Mouse (Mus musculus) liver, embryonic 15.5 days (tissue): ENCODE results near the gene Dcun1d3. TPM values are rescaled to one million over a fixed set of nuclear protein-coding genes. Genes with fewer than 3 reads are reported as not detected.

Experiments used
- ATAC-seq: fragments of 200-750 bp; cut with Nextera tagmentation; 2 replicates; pipeline ENCODE4 v1.8.0; 2017; ENCODE audit warnings: moderate number of reproducible peaks, mild to moderate bottlenecking, moderate library complexity; ENCODE audit not compliant: insufficient read depth
- H3K27ac ChIP-seq: fragments of 300-500 bp; sonication (generic); replicated peaks from 2 replicates; pipeline ENCODE4 v1.5.1; 2015; ENCODE audit warnings: mild to moderate bottlenecking, inconsistent platforms
- H3K27me3 ChIP-seq: fragments of 300-500 bp; sonication (generic); 2 replicates; pipeline ENCODE4 v1.6.1; 2015; ENCODE audit warnings: mild to moderate bottlenecking, inconsistent platforms
- H3K36me3 ChIP-seq: fragments of 300-500 bp; sonication (generic); replicated peaks from 2 replicates; pipeline ENCODE4 v1.6.1; 2015; ENCODE audit warnings: moderate library complexity, mild to moderate bottlenecking, inconsistent platforms
- H3K4me1 ChIP-seq: fragments of 300-500 bp; sonication (generic); replicated peaks from 2 replicates; pipeline ENCODE4 v1.6.1; 2015; ENCODE audit warnings: inconsistent platforms
- H3K4me2 ChIP-seq: fragments of 300-500 bp; sonication (generic); 2 replicates; pipeline ENCODE4 v1.6.1; 2015; ENCODE audit warnings: moderate library complexity, mild to moderate bottlenecking, inconsistent platforms
- H3K4me3 ChIP-seq: fragments of 300-500 bp; sonication (generic); replicated peaks from 2 replicates; pipeline ENCODE4 v1.5.1; 2015; ENCODE audit warnings: mild to moderate bottlenecking, inconsistent platforms
- H3K9ac ChIP-seq: fragments of 300-500 bp; sonication (generic); 2 replicates; pipeline ENCODE4 v1.6.1; 2015; ENCODE audit warnings: moderate library complexity, mild to moderate bottlenecking, inconsistent platforms
- H3K9me3 ChIP-seq: fragments of 300-500 bp; sonication (generic); replicated peaks from 2 replicates; pipeline ENCODE4 v1.6.1; 2016; ENCODE audit warnings: inconsistent platforms
- WGBS: fragments of 180-500 bp; shearing (Covaris S2); methylation state at CpG from one replicate; pipeline ENCODE4 v1.1.7; 2015; ENCODE audit warnings: mixed read lengths; ENCODE audit not compliant: insufficient replicate concordance; 5-methylcytosine and 5-hydroxymethylcytosine counted together
- polyA plus RNA-seq: library from polyadenylated mRNA; unstranded; fragments of >200 nt; fragmentation: Nextera tagmentation; extraction: Ambion mirVana; gene quantifications from 2 replicates; pipeline ENCODE4 v1.2.1, GENCODE M21; 2015

Dcun1d3 gene
- polyA plus RNA-seq, 1 experiment from 2014 or later, result 1.6 TPM

GRCm38 (mm10) chr7:119898247-119898856, 2.3 kb upstream of the Dcun1d3 start:
- H3K9ac ChIP-seq, result no peak overlapping the region
- WGBS, result 63% methylated on average over 1 of the region's 1 CpGs
- no peaks in the 10 kb centered on the region for H3K27me3 ChIP-seq
- no peak for ATAC-seq
- no peak overlapping the region for H3K4me2 ChIP-seq
- no peak overlapping the region for H3K4me3 ChIP-seq
- H3K4me1 ChIP-seq, result peaks cover 35% of the 10 kb centered on the region
- no peak overlapping the region for H3K27ac ChIP-seq
- H3K36me3 ChIP-seq, result no peaks in the 10 kb centered on the region
- no peaks in the 10 kb centered on the region for H3K9me3 ChIP-seq

GRCm38 (mm10) chr7:119897521-119898109, 1.5 kb upstream of the Dcun1d3 start:
- no peaks in the 10 kb centered on the region for H3K36me3 ChIP-seq
- no peaks in the 10 kb centered on the region for H3K27me3 ChIP-seq
- H3K9me3 ChIP-seq, result no peaks in the 10 kb centered on the region
- H3K9ac ChIP-seq, result no peak overlapping the region
- H3K4me2 ChIP-seq, result no peak overlapping the region
- WGBS, result 56% methylated on average over 8 of the region's 8 CpGs
- no peak overlapping the region for H3K27ac ChIP-seq
- H3K4me3 ChIP-seq, result no peak overlapping the region
- H3K4me1 ChIP-seq, result peaks cover 41% of the 10 kb centered on the region
- ATAC-seq, result no peak

GRCm38 (mm10) chr7:119894818-119895544, 1.1 kb downstream of the Dcun1d3 start:
- no peak overlapping the region; the same call in 1 of the 2 replicates for H3K27ac ChIP-seq
- H3K36me3 ChIP-seq, result no peaks in the 10 kb centered on the region
- H3K27me3 ChIP-seq, result no peaks in the 10 kb centered on the region
- peak overlapping the region; percentile 92 for H3K4me2 ChIP-seq
- WGBS, result under 1% methylated on average over 15 of the region's 15 CpGs
- H3K9ac ChIP-seq, result peak overlapping the region; percentile 74
- H3K4me1 ChIP-seq, result peaks cover 42% of the 10 kb centered on the region
- peak overlapping the region; percentile 75 for H3K4me3 ChIP-seq
- no peaks in the 10 kb centered on the region for H3K9me3 ChIP-seq
- ATAC-seq, result peak; percentile 20; the same call in 1 of the 2 replicates

- no peak overlapping the region for H3K4me3 ChIP-seq
- no peak overlapping the region for H3K27ac ChIP-seq
- 38% methylated on average over 4 of the region's 4 CpGs for WGBS
- no peaks in the 10 kb centered on the region for H3K27me3 ChIP-seq
- H3K4me2 ChIP-seq, result no peak overlapping the region
- no peak overlapping the region for H3K9ac ChIP-seq
- no peaks in the 10 kb centered on the region for H3K9me3 ChIP-seq
- H3K4me1 ChIP-seq, result peaks cover 41% of the 10 kb centered on the region
- no peak for ATAC-seq
- H3K36me3 ChIP-seq, result no peaks in the 10 kb centered on the region
Measured at GRCm38 (mm10) chr7:119892742-119893141, 3.4 kb downstream of the Dcun1d3 start.

GRCm38 (mm10) chr7:119892198-119892597, 3.9 kb downstream of the Dcun1d3 start:
- Histone ChIP-seq H3K27ac (no peak overlapping the region), H3K4me2 (no peak overlapping the region), H3K36me3 (no peaks in the 10 kb centered on the region), H3K9ac (no peak overlapping the region), H3K27me3 (no peaks in the 10 kb centered on the region), H3K9me3 (no peaks in the 10 kb centered on the region), H3K4me3 (no peak overlapping the region), H3K4me1 (peaks cover 36% of the 10 kb centered on the region)
- WGBS, result 76% methylated on average over 1 of the region's 1 CpGs
- no peak for ATAC-seq

- H3K4me3 ChIP-seq, result no peak overlapping the region
- no peak overlapping the region for H3K27ac ChIP-seq
- H3K4me1 ChIP-seq, result 0 out of 2 replicates have a peak, but pooled peaks cover 4% of the 10 kb centered on the region
- no peaks in the 10 kb centered on the region for H3K27me3 ChIP-seq
- no peaks in the 10 kb centered on the region for H3K9me3 ChIP-seq
- H3K36me3 ChIP-seq, result no peaks in the 10 kb centered on the region
- no peak overlapping the region for H3K4me2 ChIP-seq
- H3K9ac ChIP-seq, result no peak overlapping the region
- 75% methylated on average over 4 of the region's 4 CpGs for WGBS
- no peak for ATAC-seq
Measured at GRCm38 (mm10) chr7:119887887-119888286, 8.2 kb downstream of the Dcun1d3 start.

- H3K4me2 ChIP-seq, result no peak overlapping the region
- peaks cover 7% of the 10 kb centered on the region for H3K4me1 ChIP-seq
- no peak for ATAC-seq
- H3K27ac ChIP-seq, result no peak overlapping the region
- H3K36me3 ChIP-seq, result no peaks in the 10 kb centered on the region
- no peaks in the 10 kb centered on the region for H3K27me3 ChIP-seq
- 71% methylated on average over 2 of the region's 2 CpGs for WGBS
- H3K9ac ChIP-seq, result no peak overlapping the region
- H3K9me3 ChIP-seq, result no peaks in the 10 kb centered on the region
- H3K4me3 ChIP-seq, result no peak overlapping the region
Measured at GRCm38 (mm10) chr7:119881229-119881628, 14.9 kb downstream of the Dcun1d3 start.

GRCm38 (mm10) chr7:119880345-119880744, 15.8 kb downstream of the Dcun1d3 start:
- no peak for ATAC-seq

GRCm38 (mm10) chr7:119879171-119879570, 16.9 kb downstream of the Dcun1d3 start:
- H3K4me1 ChIP-seq, result peaks cover 7% of the 10 kb centered on the region
- H3K9ac ChIP-seq, result no peak overlapping the region
- no peaks in the 10 kb centered on the region for H3K9me3 ChIP-seq
- H3K4me3 ChIP-seq, result no peak overlapping the region
- peak; percentile 25; the same call in 1 of the 2 replicates for ATAC-seq
- WGBS, result 71% methylated on average over 4 of the region's 4 CpGs
- H3K4me2 ChIP-seq, result no peak overlapping the region
- no peaks in the 10 kb centered on the region for H3K36me3 ChIP-seq
- H3K27ac ChIP-seq, result no peak overlapping the region
- no peaks in the 10 kb centered on the region for H3K27me3 ChIP-seq

More at GRCm38 (mm10) chr7:119880345-119880744, 15.8 kb downstream of the Dcun1d3 start:
- H3K4me2 ChIP-seq, result no peak overlapping the region
- H3K27ac ChIP-seq, result no peak overlapping the region
- H3K4me3 ChIP-seq, result no peak overlapping the region
- H3K9ac ChIP-seq, result no peak overlapping the region
- 55% methylated on average over 5 of the region's 5 CpGs for WGBS
- H3K36me3 ChIP-seq, result no peaks in the 10 kb centered on the region
- H3K9me3 ChIP-seq, result no peaks in the 10 kb centered on the region
- H3K27me3 ChIP-seq, result no peaks in the 10 kb centered on the region
- H3K4me1 ChIP-seq, result peaks cover 7% of the 10 kb centered on the region

GRCm38 (mm10) chr7:119875776-119876440, 20.2 kb downstream of the Dcun1d3 start:
- no peaks in the 10 kb centered on the region for H3K27me3 ChIP-seq
- H3K36me3 ChIP-seq, result no peaks in the 10 kb centered on the region
- no peak overlapping the region for H3K9ac ChIP-seq
- no peak overlapping the region for H3K4me3 ChIP-seq
- peaks cover 7% of the 10 kb centered on the region for H3K4me1 ChIP-seq
- no peak overlapping the region for H3K27ac ChIP-seq
- H3K4me2 ChIP-seq, result no peak overlapping the region
- 64% methylated on average over 3 of the region's 3 CpGs for WGBS
- H3K9me3 ChIP-seq, result no peaks in the 10 kb centered on the region
- no peak for ATAC-seq

GRCm38 (mm10) chr7:119873050-119873449, 23.0 kb downstream of the Dcun1d3 start:
- Histone ChIP-seq H3K36me3 (no peaks in the 10 kb centered on the region), H3K27me3 (no peaks in the 10 kb centered on the region), H3K4me3 (no peak overlapping the region), H3K27ac (no peak overlapping the region), H3K9me3 (no peaks in the 10 kb centered on the region), H3K4me2 (no peak overlapping the region), H3K9ac (no peak overlapping the region), H3K4me1 (no peaks in the 10 kb centered on the region)
- no peak for ATAC-seq
- 45% methylated on average over 2 of the region's 2 CpGs for WGBS
